In the genomic region with DNA sequence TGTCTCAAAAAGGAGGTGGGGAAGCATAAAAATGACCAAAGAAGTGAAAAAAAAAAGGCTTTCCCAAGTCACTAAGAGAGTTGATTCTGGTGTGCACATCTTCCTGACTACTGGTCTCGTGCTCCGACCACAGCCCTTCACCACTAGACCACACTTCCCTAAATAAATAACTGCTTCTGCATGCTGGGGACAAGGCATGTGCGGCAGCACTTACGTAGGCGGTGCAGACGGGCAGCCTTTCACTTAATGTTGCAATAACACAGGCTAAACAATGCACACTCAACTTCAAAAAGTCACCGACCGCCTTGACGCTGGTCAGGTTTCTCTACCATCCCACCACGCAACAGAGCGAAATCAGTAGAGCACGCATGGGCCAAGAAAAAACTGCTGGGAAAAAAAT, we compare ENCODE assay signal across 10 mouse cellular contexts. TPM values are rescaled to one million over a fixed set of nuclear protein-coding genes. Genes with fewer than 3 reads are reported as not detected.
DNase-seq lines count a peak whose midpoint lies in the region; ATAC-seq and TF ChIP-seq lines count a peak whose summit lies in the region.
"Had no signal": no experiment of that assay in that cellular context is flagged by ENCODE, and none has a peak within 500 bp of the region (broad histone marks: within the 10 kb centered on the region; RNA-seq: fewer than 3 reads in every experiment).

No protein-coding gene starts in this region.

- no peak overlapping the region for H3K4me2 ChIP-seq in heart, embryonic 11.5 days
- H3K4me2 ChIP-seq in liver, embryonic 12.5 days = peak overlapping the region; percentile 28; the same call in 1 of the 2 replicates
- H3K4me2 ChIP-seq in myocyte (ENCODE audit: low read depth) = peak overlapping the region; percentile 19
- H3K4me2 ChIP-seq: midbrain, embryonic 11.5 days had no signal

- no peaks in the 10 kb centered on the region for H3K36me3 ChIP-seq in heart, embryonic 11.5 days (ENCODE audit: control insufficient read depth, insufficient read depth, low read length)
- H3K36me3 ChIP-seq in G1E (replicated peaks) = no peaks in the 10 kb centered on the region
- H3K36me3 ChIP-seq in liver, embryonic 12.5 days = no peaks in the 10 kb centered on the region
- H3K36me3 ChIP-seq in myocyte (ENCODE audit: control insufficient read depth, insufficient read depth) = no peaks in the 10 kb centered on the region

- intact Hi-C loops in left cerebral cortex, postnatal 14 days (cut with DNase I) = no loop called here

- 72% methylated on average over 12 of the region's 12 CpGs for WGBS in heart, embryonic 11.5 days (ENCODE audit: insufficient replicate concordance)
- 28% methylated on average over 12 of the region's 12 CpGs for WGBS in liver, embryonic 12.5 days (ENCODE audit: insufficient replicate concordance)

- H3K27me3 ChIP-seq in heart, embryonic 11.5 days (ENCODE audit: control insufficient read depth, insufficient read depth, low read length) = no peaks in the 10 kb centered on the region
- peaks cover 85% of the 10 kb centered on the region for H3K27me3 ChIP-seq in G1E (ENCODE audit: insufficient read depth, low read length)
- peaks cover 89% of the 10 kb centered on the region for H3K27me3 ChIP-seq in liver, embryonic 12.5 days (replicated peaks)
- no peaks in the 10 kb centered on the region for H3K27me3 ChIP-seq in myocyte (ENCODE audit: control insufficient read depth, insufficient read depth, insufficient read length)

- no peaks in the 10 kb centered on the region for H3K9me3 ChIP-seq in heart, embryonic 11.5 days (replicated peaks; ENCODE audit: control insufficient read depth, low read length)
- H3K9me3 ChIP-seq in G1E (replicated peaks) = no peaks in the 10 kb centered on the region
- no peaks in the 10 kb centered on the region for H3K9me3 ChIP-seq in liver, embryonic 12.5 days (replicated peaks)

- peak; percentile 56 to 67 for DNase-seq in heart, adult 9 months (ENCODE audit: low spot score in 2 of 2)
- no peak for DNase-seq in G1E (ENCODE audit: low spot score)
- DNase-seq in left cerebral cortex, postnatal 14 days (ENCODE audit: low spot score in 2 of 2) = no peak
- no peak for DNase-seq in cerebellum, postnatal 10 days
- no peak for DNase-seq in thymus, postnatal 4 days
- DNase-seq: adrenal gland, adult 2 months had no signal

- TF ChIP-seq CTCF in G1E (IDR thresholded peaks at IDR 0.05; ENCODE audit: low read depth, low read length) = no peak

- no peak overlapping the region for H3K27ac ChIP-seq in heart, embryonic 11.5 days (ENCODE audit: low read depth, low read length)
- no peak overlapping the region for H3K27ac ChIP-seq in liver, embryonic 12.5 days

- TF ChIP-seq POLR2A in myocyte (IDR thresholded peaks at IDR 0.05; ENCODE audit: insufficient read length, low read depth) = no peak

- H3ac ChIP-seq in myocyte (ENCODE audit: control insufficient read depth, insufficient read length) = no peak overlapping the region

- H3K79me2 ChIP-seq in myocyte (ENCODE audit: control insufficient read depth, insufficient read depth) = no peaks in the 10 kb centered on the region

- no peak overlapping the region for H3K4me3 ChIP-seq in heart, embryonic 11.5 days (ENCODE audit: low read depth, low read length)
- H3K4me3 ChIP-seq in G1E (ENCODE audit: low read depth, low read length) (no peak overlapping the region), myocyte (no peak overlapping the region)
- no peak overlapping the region for H3K4me3 ChIP-seq in liver, embryonic 12.5 days

- H3K4me1 ChIP-seq in heart, embryonic 11.5 days (ENCODE audit: control insufficient read depth, insufficient read depth, low read length) = peaks cover 4% of the 10 kb centered on the region; the same call in 1 of the 2 replicates
- peaks cover 46% of the 10 kb centered on the region for H3K4me1 ChIP-seq in G1E (ENCODE audit: insufficient read depth, low read depth, low read length)
- peaks cover 19% of the 10 kb centered on the region for H3K4me1 ChIP-seq in liver, embryonic 12.5 days

- ATAC-seq in heart, embryonic 11.5 days (replicated peaks; ENCODE audit: insufficient number of reproducible peaks, low FRiP score, low TSS enrichment) = no peak
- ATAC-seq in G1E (ENCODE audit: extremely low read depth, insufficient number of reproducible peaks, low FRiP score, poor library complexity, severe bottlenecking) = 0 out of 2 replicates have a peak, but pooled peaks have one; percentile 12
- no peak for ATAC-seq in liver, embryonic 12.5 days

- no peak overlapping the region for H3K9ac ChIP-seq in heart, embryonic 11.5 days (ENCODE audit: low read depth, low read length)
- no peak overlapping the region for H3K9ac ChIP-seq in liver, embryonic 12.5 days

TF ChIP-seq in myocyte, 11 proteins besides CTCF, POLR2A, EP300 and RAD21:
- TF ChIP-seq TCF12 (IDR thresholded peaks at IDR 0.05; ENCODE audit: insufficient read depth, poor library complexity, severe bottlenecking) (no peak), CEBPB (IDR thresholded peaks at IDR 0.05; ENCODE audit: insufficient read depth, poor library complexity, severe bottlenecking) (peak; percentile 73; the same call in 1 of the 2 replicates)

RNA-seq across cellular contexts. Expression of a gene that starts 5.0 kb away (rescaled TPM):
- 4.5 and 6.3 TPM in 2 replicates for polyA plus RNA-seq in heart, embryonic 11.5 days (2014; fragmentation: Nextera tagmentation; extraction: Ambion mirVana)
- total RNA-seq in G1E (2014; fragmentation: Nextera tagmentation) (8.7 and 10.2 TPM in 2 replicates), G1E (2017) (18.3 and 18.5 TPM in 2 replicates)
- polyA plus RNA-seq in G1E (2012) (3.7 and 4.0 TPM in 2 replicates), myocyte (2012; fragmentation: generic; extraction: Trizol) (3.1 TPM)
- 1.4 and 1.5 TPM in 2 replicates for polyA plus RNA-seq in liver, embryonic 12.5 days (2016; fragmentation: Nextera tagmentation; extraction: Ambion mirVana)
- total RNA-seq in left cerebral cortex, postnatal 14 days (2021) = 10 to 100 TPM; 31.1 to 40.8 TPM

Comparison
In these comparisons a context has a peak if more than half of its experiments do, and no peak if none do; other contexts are left out.
1. DNase-seq: peak in heart, adult 9 months (2 of 2); none in G1E (single experiment), left cerebral cortex, postnatal 14 days (0 of 2), cerebellum, postnatal 10 days (0 of 2) and thymus, postnatal 4 days (single experiment).